Mouse (Mus musculus) hindbrain, embryonic 11.5 days (tissue): ENCODE measurements at regions not wholly inside any gene's neighbourhood (a gene's known extent, or its start where the extent isn't known, plus 50 kb on each side); places are given as distances from the start of the nearest gene placed in this dataset.

ENCODE experiments used
- ATAC-seq: fragments of 200-750 bp; cut with Nextera tagmentation; 2 replicates; pipeline ENCODE4 v1.8.0; 2017; ENCODE audit warnings: mild to moderate bottlenecking, moderate TSS enrichment, moderate library complexity; ENCODE audit not compliant: low FRiP score
- DNase-seq: peaks from one replicate; pipeline ENCODE4 v3.0.0-alpha.2; 2015; ENCODE audit warnings: low spot score
- H3K27ac ChIP-seq: fragments of 300-500 bp; sonication (generic); 2 replicates; pipeline ENCODE4 v1.5.1; 2014; ENCODE audit warnings: mild to moderate bottlenecking, low read depth, low read length
- H3K27me3 ChIP-seq: fragments of 300-500 bp; sonication (generic); 2 replicates; pipeline ENCODE4 v1.6.1; 2014; ENCODE audit warnings: mild to moderate bottlenecking, low read length, moderate library complexity, mixed read lengths; ENCODE audit not compliant: control insufficient read depth, insufficient read depth
- H3K36me3 ChIP-seq: fragments of 300-500 bp; sonication (generic); 2 replicates; pipeline ENCODE4 v1.6.1; 2014; ENCODE audit warnings: mild to moderate bottlenecking, low read length, moderate library complexity, mixed read lengths; ENCODE audit not compliant: control insufficient read depth, insufficient read depth
- H3K4me1 ChIP-seq: fragments of 300-500 bp; sonication (generic); replicated peaks from 2 replicates; pipeline ENCODE4 v1.6.1; 2014; ENCODE audit warnings: low read length, mixed read lengths; ENCODE audit not compliant: control insufficient read depth, insufficient read depth
- H3K4me2 ChIP-seq: fragments of 300-500 bp; sonication (generic); replicated peaks from 2 replicates; pipeline ENCODE4 v1.6.1; 2014; ENCODE audit warnings: mild to moderate bottlenecking, low read depth, low read length
- H3K4me3 ChIP-seq: fragments of 300-500 bp; sonication (generic); 2 replicates; pipeline ENCODE4 v1.5.1; 2014; ENCODE audit warnings: low read depth, low read length
- H3K9ac ChIP-seq: fragments of 300-500 bp; sonication (generic); 2 replicates; pipeline ENCODE4 v1.6.1; 2014; ENCODE audit warnings: low read depth, low read length
- H3K9me3 ChIP-seq: fragments of 300-500 bp; sonication (generic); 2 replicates; pipeline ENCODE4 v1.6.1; 2016; ENCODE audit warnings: low read length; ENCODE audit not compliant: control insufficient read depth
- WGBS: fragments of 180-500 bp; shearing (Covaris S2); extraction: QIAGEN DNeasy Blood & Tissue Kit; methylation state at CpG from one replicate; pipeline ENCODE4 v1.1.7; 2014; 5-methylcytosine and 5-hydroxymethylcytosine counted together

DNA sequence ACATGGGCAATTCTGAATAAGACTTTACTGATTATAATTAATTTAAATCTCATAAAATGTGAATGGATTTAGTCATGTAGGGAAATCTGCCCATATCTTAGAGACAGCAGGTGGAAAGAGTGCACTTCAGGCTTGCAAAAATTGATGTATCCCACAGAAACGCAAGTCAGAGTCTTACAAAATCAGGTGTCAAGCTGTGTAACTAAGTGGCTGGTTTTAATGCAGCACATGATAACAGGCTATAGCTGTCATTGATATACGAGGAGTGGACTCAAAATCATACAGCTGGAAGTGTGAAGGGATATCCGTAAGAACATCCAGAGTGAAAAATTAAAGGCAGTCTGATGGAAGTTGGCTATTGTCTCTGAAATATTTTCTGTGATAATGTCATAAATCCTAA lies 408.6 kb downstream of the Casp12 start:
- no peak for DNase-seq
- no peak for ATAC-seq
- no peaks in the 10 kb centered on the region for H3K36me3 ChIP-seq
- H3K4me1 ChIP-seq, result no peaks in the 10 kb centered on the region
- WGBS, result 79% methylated on average over 3 of the region's 3 CpGs
- H3K4me3 ChIP-seq, result no peak overlapping the region
- no peak overlapping the region for H3K27ac ChIP-seq
- no peaks in the 10 kb centered on the region for H3K27me3 ChIP-seq
- H3K4me2 ChIP-seq, result no peak overlapping the region
- H3K9me3 ChIP-seq, result no peaks in the 10 kb centered on the region
- no peak overlapping the region for H3K9ac ChIP-seq

DNA sequence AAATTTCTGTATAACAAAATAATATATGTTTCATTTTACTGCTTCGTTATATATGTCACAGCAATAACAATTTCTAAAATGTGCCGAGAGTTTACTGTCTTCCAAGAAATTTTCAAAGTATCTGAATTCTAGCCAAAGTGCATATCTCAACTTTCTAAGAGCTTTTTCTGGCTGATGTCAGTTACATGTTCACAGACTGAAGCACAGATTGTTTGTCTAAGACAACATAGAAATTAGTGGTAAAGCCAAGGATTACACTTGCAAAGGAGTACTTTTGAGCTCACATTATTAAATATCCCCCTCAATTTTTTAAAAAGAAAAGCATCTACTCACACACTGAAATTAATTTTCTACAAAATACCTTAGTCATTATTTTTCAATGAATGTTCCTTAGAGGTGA lies 407.2 kb upstream of the Pdgfd start:
- ATAC-seq (no peak), DNase-seq (no peak)
- WGBS, result 90% methylated on average over 2 of the region's 2 CpGs
- no peak overlapping the region for H3K9ac ChIP-seq
- no peaks in the 10 kb centered on the region for H3K4me1 ChIP-seq
- no peaks in the 10 kb centered on the region for H3K9me3 ChIP-seq
- no peak overlapping the region for H3K27ac ChIP-seq
- H3K27me3 ChIP-seq, result no peaks in the 10 kb centered on the region
- H3K36me3 ChIP-seq, result no peaks in the 10 kb centered on the region
- no peak overlapping the region for H3K4me3 ChIP-seq
- no peak overlapping the region for H3K4me2 ChIP-seq

DNA sequence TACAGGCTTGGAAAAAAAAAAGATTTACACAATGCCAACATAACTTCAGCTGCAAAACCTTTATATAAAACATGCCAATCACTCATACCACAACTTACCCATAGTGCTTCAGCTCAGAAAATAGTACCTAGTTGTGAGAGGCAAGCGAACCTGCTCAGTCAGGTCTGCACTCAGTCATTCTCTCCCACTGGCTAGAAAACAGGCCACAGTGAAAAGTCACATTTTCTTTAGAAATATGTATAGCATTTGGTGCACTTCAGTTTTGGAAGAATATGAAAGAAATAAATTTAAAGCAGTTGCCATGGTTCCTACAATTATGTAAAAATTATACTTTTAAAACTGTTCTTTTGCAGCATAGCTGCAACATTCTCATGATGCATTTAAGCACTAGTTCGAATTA lies 398.5 kb upstream of the Pdgfd start:
- Histone ChIP-seq H3K4me2 (no peak overlapping the region), H3K4me1 (no peaks in the 10 kb centered on the region), H3K4me3 (no peak overlapping the region), H3K9me3 (no peaks in the 10 kb centered on the region), H3K9ac (no peak overlapping the region), H3K27me3 (no peaks in the 10 kb centered on the region), H3K36me3 (no peaks in the 10 kb centered on the region), H3K27ac (no peak overlapping the region)
- ATAC-seq (no peak), DNase-seq (no peak)
- 93% methylated on average over 2 of the region's 2 CpGs for WGBS

DNA sequence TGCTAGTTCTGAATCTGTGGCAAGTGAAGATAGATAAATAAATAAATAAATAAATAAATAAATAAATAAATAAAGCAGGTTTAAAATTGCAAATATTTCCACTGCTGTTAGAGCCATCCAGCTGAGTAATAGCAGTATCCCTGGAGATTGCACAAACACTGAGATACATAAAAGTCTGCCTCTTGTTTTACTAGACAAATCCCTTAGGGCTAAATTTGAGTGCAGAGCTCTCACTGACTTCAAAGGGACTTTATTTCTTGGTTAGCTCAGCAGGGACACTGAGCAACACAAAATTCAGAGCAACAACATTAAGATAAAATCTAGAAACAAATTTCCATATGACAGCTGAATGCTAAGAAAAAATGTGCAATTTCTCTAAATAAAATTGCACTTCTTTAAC lies 397.2 kb upstream of the Pdgfd start:
- no peak overlapping the region for H3K9ac ChIP-seq

More for the DNA sequence above, 397.2 kb upstream of the Pdgfd start:
- no peak for ATAC-seq
- Histone ChIP-seq H3K27ac (no peak overlapping the region), H3K4me3 (no peak overlapping the region), H3K4me1 (no peaks in the 10 kb centered on the region), H3K27me3 (no peaks in the 10 kb centered on the region), H3K4me2 (no peak overlapping the region), H3K9me3 (no peaks in the 10 kb centered on the region), H3K36me3 (no peaks in the 10 kb centered on the region)
- DNase-seq, result no peak
